Mouse (Mus musculus) kidney, adult 9 months (tissue): ENCODE data around the gene Tmppe.

Source experiments
- DNase-seq: peaks from one replicate; pipeline ENCODE4 v3.0.0; 2022

The Tmppe gene

DNA sequence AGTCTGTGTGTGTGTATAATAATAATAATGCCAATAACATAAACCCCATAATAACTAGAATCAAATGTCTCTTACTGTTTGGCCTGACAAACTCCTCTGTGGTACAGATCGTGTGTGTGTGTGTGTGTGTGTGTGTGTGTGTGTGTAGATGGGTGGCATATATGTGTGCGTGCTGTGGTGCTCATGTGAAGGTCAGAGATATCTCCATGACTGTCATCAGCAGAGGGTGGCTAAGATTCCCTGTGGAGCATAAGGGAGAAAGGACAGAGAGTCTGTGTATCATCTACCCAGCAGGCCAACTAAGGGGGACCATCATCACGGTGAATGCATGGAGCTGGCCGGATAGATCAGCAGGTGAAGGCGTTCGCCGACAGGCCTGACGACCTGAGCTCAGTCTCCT lies 46.0 kb downstream of the Tmppe start:
- no peak for DNase-seq

DNA sequence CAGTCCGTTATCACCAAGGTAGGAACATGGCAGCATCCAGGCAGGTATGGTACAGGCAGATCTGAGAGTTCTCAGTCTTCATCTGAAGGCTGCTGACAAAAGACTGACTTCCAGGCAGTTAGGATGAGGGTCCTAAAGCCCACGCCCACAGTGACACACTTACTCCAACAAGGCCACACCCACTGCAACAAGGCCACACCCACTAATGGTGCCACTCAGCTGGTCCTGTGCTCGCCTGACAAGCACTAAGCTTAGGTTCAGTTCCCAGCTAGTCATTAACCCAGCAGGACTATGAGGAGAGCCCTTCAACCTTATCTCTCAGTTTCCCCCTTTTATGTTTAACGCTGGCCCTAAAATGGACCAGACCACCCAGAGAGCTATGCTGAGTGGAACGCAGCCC lies 47.8 kb downstream of the Tmppe start:
- no peak for DNase-seq

- no peak for DNase-seq
These were observed 48.3 kb downstream of the Tmppe start for GRCm38 (mm10) chr9:114449120-114449754.

DNA sequence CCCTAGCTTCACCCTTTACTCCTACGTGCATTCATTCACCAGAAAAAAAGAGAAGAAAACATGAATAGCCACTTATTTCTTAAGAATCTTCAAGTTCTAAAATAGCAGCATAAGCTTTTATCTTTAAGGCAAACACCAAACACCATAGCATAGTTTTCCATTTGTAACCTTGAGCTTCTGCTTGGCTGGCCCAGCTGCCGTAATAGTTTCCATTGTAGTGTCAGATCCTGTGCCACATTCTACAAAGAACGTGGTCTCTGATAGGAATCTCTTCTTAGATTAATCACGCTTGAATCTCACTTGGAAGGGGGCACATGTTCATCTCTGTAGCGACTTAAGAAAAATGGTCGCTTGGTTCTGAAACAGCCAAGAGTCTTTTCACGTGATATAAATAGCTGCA lies 50.7 kb downstream of the Tmppe start:
- DNase-seq = no peak

- no peak for DNase-seq
These were observed 51.5 kb downstream of the Tmppe start for GRCm38 (mm10) chr9:114452418-114452817.

- no peak for DNase-seq
These were observed 54.5 kb downstream of the Tmppe start for GRCm38 (mm10) chr9:114455420-114455819.
